Comparison of ENCODE assay signal across 11 mouse cellular contexts in genomic region chr5:53509465-53509864, GRCm38 (mm10). TPM values are rescaled to one million over a fixed set of nuclear protein-coding genes. Genes with fewer than 3 reads are reported as not detected.
DNase-seq lines count a peak whose midpoint lies in the region; ATAC-seq and TF ChIP-seq lines count a peak whose summit lies in the region.
"Had no signal": no experiment of that assay in that cellular context is flagged by ENCODE, and none has a peak within 500 bp of the region (broad histone marks: within the 10 kb centered on the region; RNA-seq: fewer than 3 reads in every experiment).

No protein-coding gene starts in this region.

- H3K36me3 ChIP-seq in liver, adult 2 months (ENCODE audit: control insufficient read depth, insufficient read depth, low read length): no peaks in the 10 kb centered on the region
- no peaks in the 10 kb centered on the region for H3K36me3 ChIP-seq in liver, embryonic 11.5 days (ENCODE audit: control insufficient read depth, insufficient read depth, low read length)
- H3K36me3 ChIP-seq in midbrain, embryonic 10.5 days: no peaks in the 10 kb centered on the region

- no peaks in the 10 kb centered on the region for H3K79me2 ChIP-seq in liver, adult 2 months (ENCODE audit: control insufficient read depth, insufficient read depth, low read length)

- no peak overlapping the region for H3K4me3 ChIP-seq in liver, adult 2 months (ENCODE audit: insufficient read depth, low read depth, low read length)
- H3K4me3 ChIP-seq in liver, embryonic 11.5 days (ENCODE audit: low read depth, low read length): no peak overlapping the region
- no peak overlapping the region for H3K4me3 ChIP-seq in midbrain, embryonic 10.5 days
- H3K4me3 ChIP-seq: megakaryocyte, embryonic 14.5 days had no signal

- no peaks in the 10 kb centered on the region for H3K4me1 ChIP-seq in liver, adult 2 months (ENCODE audit: control insufficient read depth, insufficient read depth, low read length)
- no peaks in the 10 kb centered on the region for H3K4me1 ChIP-seq in liver, embryonic 11.5 days (replicated peaks; ENCODE audit: control insufficient read depth, insufficient read depth, low read length)
- no peaks in the 10 kb centered on the region for H3K4me1 ChIP-seq in midbrain, embryonic 10.5 days

- H3K27me3 ChIP-seq in liver, adult 2 months (ENCODE audit: control insufficient read depth, insufficient read depth, low read length): no peaks in the 10 kb centered on the region
- no peaks in the 10 kb centered on the region for H3K27me3 ChIP-seq in liver, embryonic 11.5 days (replicated peaks; ENCODE audit: control insufficient read depth, insufficient read depth, low read length)
- H3K27me3 ChIP-seq in midbrain, embryonic 10.5 days (ENCODE audit: low read depth, poor library complexity, severe bottlenecking): no peaks in the 10 kb centered on the region
- H3K27me3 ChIP-seq: megakaryocyte, embryonic 14.5 days had no signal

- no peak for TF ChIP-seq CTCF in liver, adult 2 months (IDR thresholded peaks at IDR 0.05; ENCODE audit: low read depth, low read length)

- no peak for TF ChIP-seq POLR2A in liver, adult 2 months (IDR thresholded peaks at IDR 0.05; ENCODE audit: extremely low read depth, insufficient read depth, low read length)

- ATAC-seq in liver, embryonic 11.5 days (replicated peaks; ENCODE audit: low FRiP score): no peak

- WGBS in liver, adult 2 months: 69% methylated on average over 10 of the region's 10 CpGs
- WGBS in liver, embryonic 11.5 days: 62% methylated on average over 10 of the region's 10 CpGs
- WGBS in midbrain, embryonic 10.5 days: 89% methylated on average over 10 of the region's 10 CpGs

- no peak overlapping the region for H3K4me2 ChIP-seq in liver, embryonic 11.5 days

- DNase-seq in adrenal gland, adult 2 months: peak; percentile 30
- DNase-seq in adrenal gland, adult 18-20 months (ENCODE audit: low spot score in 2 of 2): no peak
- DNase-seq in liver, adult 2 months (ENCODE audit: extremely low read depth, low read depth, low spot score): peak; percentile 17
- no peak for DNase-seq in liver, embryonic 11.5 days (ENCODE audit: low spot score)
- peak; percentile 77 to 83 for DNase-seq in heart, adult 9 months (ENCODE audit: low spot score in 2 of 2)
- DNase-seq in skeletal muscle tissue, adult 2 months (ENCODE audit: low read depth, low spot score): peak; percentile 86
- no peak for DNase-seq in right cerebral cortex, postnatal 4 days
- no peak for DNase-seq in midbrain, embryonic 10.5 days (ENCODE audit: low spot score)
- DNase-seq: cerebellum, adult 11 months; layer of hippocampus, postnatal 36 days had no signal

- H3K27ac ChIP-seq in liver, adult 2 months (replicated peaks; ENCODE audit: insufficient read depth, low read depth, low read length): no peak overlapping the region
- no peak overlapping the region for H3K27ac ChIP-seq in liver, embryonic 11.5 days (ENCODE audit: low read depth, low read length)
- no peak overlapping the region for H3K27ac ChIP-seq in midbrain, embryonic 10.5 days (replicated peaks)

- H3K9ac ChIP-seq in liver, adult 2 months (ENCODE audit: low read depth, low read length): no peak overlapping the region
- no peak overlapping the region for H3K9ac ChIP-seq in liver, embryonic 11.5 days (ENCODE audit: low read depth, low read length)

- H3K9me3 ChIP-seq in liver, embryonic 11.5 days (ENCODE audit: control insufficient read depth, low read length): no peaks in the 10 kb centered on the region
- no peaks in the 10 kb centered on the region for H3K9me3 ChIP-seq in midbrain, embryonic 10.5 days (replicated peaks)
- H3K9me3 ChIP-seq: megakaryocyte, embryonic 14.5 days had no signal

RNA-seq across cellular contexts. Expression of gene Rbpj, which starts 43.5 kb away (rescaled TPM):
- 10 to 100 TPM; 25.8 to 40.7 TPM for total RNA-seq in adrenal gland, adult 2 months (2021)
- 7.0 and 7.9 TPM in 2 replicates for polyA plus RNA-seq in adrenal gland, adult 2 months (2012; rRNA removed)
- total RNA-seq in adrenal gland, adult 18-20 months (2021): 10 to 100 TPM; 28.2 to 31.3 TPM
- total RNA-seq in liver, adult 2 months (2014; rRNA removed): 9.6 and 9.9 TPM in 2 replicates
- polyA plus RNA-seq in liver, adult 2 months (2012; rRNA removed): 2.5 and 4.2 TPM in 2 replicates
- polyA plus RNA-seq in liver, embryonic 11.5 days (2014; fragmentation: Nextera tagmentation; extraction: Ambion mirVana): 21.6 and 27.0 TPM in 2 replicates
- polyA plus RNA-seq in midbrain, embryonic 10.5 days (2016; fragmentation: Nextera tagmentation; extraction: Ambion mirVana): 36.3 and 45.7 TPM in 2 replicates

Comparison
In these comparisons a context has a peak if more than half of its experiments do, and no peak if none do; other contexts are left out.
1. DNase-seq: peak in adrenal gland, adult 2 months (single experiment), liver, adult 2 months (single experiment), heart, adult 9 months (2 of 2) and skeletal muscle tissue, adult 2 months (single experiment); none in adrenal gland, adult 18-20 months (0 of 2), liver, embryonic 11.5 days (single experiment), right cerebral cortex, postnatal 4 days (single experiment) and midbrain, embryonic 10.5 days (single experiment).